Mouse (Mus musculus) lung, embryonic 15.5 days (tissue): ENCODE data around the gene Krtap13-1. TPM values are rescaled to one million over a fixed set of nuclear protein-coding genes. Genes with fewer than 3 reads are reported as not detected.
"Not testable (repeated sequence)": the region's sequence is repeated elsewhere in the genome, so short reads cannot be mapped to it uniquely, and the experiment has no call there.

Experiments
- ATAC-seq: fragments of 200-750 bp; cut with Nextera tagmentation; 2 replicates; pipeline ENCODE4 v1.8.0; 2017; ENCODE audit warnings: moderate number of reproducible peaks, borderline replicate concordance; ENCODE audit not compliant: low FRiP score, low TSS enrichment; ENCODE audit errors: extremely low read depth
- H3K27ac ChIP-seq: fragments of 300-500 bp; sonication (generic); 2 replicates; pipeline ENCODE4 v1.5.1; 2015; ENCODE audit warnings: moderate library complexity, mild to moderate bottlenecking, inconsistent platforms
- H3K27me3 ChIP-seq: fragments of 300-500 bp; sonication (generic); 2 replicates; pipeline ENCODE4 v1.6.1; 2015; ENCODE audit warnings: inconsistent platforms
- H3K36me3 ChIP-seq: fragments of 300-500 bp; sonication (generic); 2 replicates; pipeline ENCODE4 v1.6.1; 2015; ENCODE audit warnings: inconsistent platforms
- H3K4me1 ChIP-seq: fragments of 300-500 bp; sonication (generic); 2 replicates; pipeline ENCODE4 v1.6.1; 2015; ENCODE audit warnings: inconsistent platforms
- H3K4me2 ChIP-seq: fragments of 300-500 bp; sonication (generic); 2 replicates; pipeline ENCODE4 v1.6.1; 2015; ENCODE audit warnings: inconsistent platforms, mild to moderate bottlenecking, moderate library complexity
- H3K4me3 ChIP-seq: fragments of 300-500 bp; sonication (generic); 2 replicates; pipeline ENCODE4 v1.5.1; 2015; ENCODE audit warnings: mild to moderate bottlenecking, inconsistent platforms
- H3K9ac ChIP-seq: fragments of 300-500 bp; sonication (generic); 2 replicates; pipeline ENCODE4 v1.6.1; 2015; ENCODE audit warnings: inconsistent platforms
- H3K9me3 ChIP-seq: fragments of 300-500 bp; sonication (generic); 2 replicates; pipeline ENCODE4 v1.6.1; 2016; ENCODE audit warnings: inconsistent platforms
- WGBS: fragments of 180-500 bp; shearing (Covaris S2); methylation state at CpG from one replicate; pipeline ENCODE4 v1.1.7; 2015; 5-methylcytosine and 5-hydroxymethylcytosine counted together
- polyA plus RNA-seq: library from polyadenylated mRNA; unstranded; fragments of >200 nt; fragmentation: Nextera tagmentation; extraction: Ambion mirVana; gene quantifications from 2 replicates; pipeline ENCODE4 v1.2.1, GENCODE M21; 2015

Krtap13-1 gene
- polyA plus RNA-seq, 1 experiment from 2014 or later: not detected

GRCm38 (mm10) chr16:88747943-88748342, 19.3 kb downstream of the Krtap13-1 start:
- Histone ChIP-seq H3K36me3 (no peaks in the 10 kb centered on the region), H3K4me1 (no peaks in the 10 kb centered on the region), H3K4me3 (no peak overlapping the region), H3K27ac (no peak overlapping the region), H3K9me3 (no peaks in the 10 kb centered on the region), H3K27me3 (no peaks in the 10 kb centered on the region), H3K4me2 (no peak overlapping the region), H3K9ac (no peak overlapping the region)
- ATAC-seq: no peak
- 68% methylated on average over 4 of the region's 4 CpGs for WGBS

GRCm38 (mm10) chr16:88751535-88751934, 22.9 kb downstream of the Krtap13-1 start, which contains the start of gene Krtap13:
TSS of gene Krtap13 (minus strand) at chr16:88751635.
- not testable (repeated sequence) for H3K9me3 ChIP-seq, H3K36me3 ChIP-seq, H3K4me3 ChIP-seq, ATAC-seq, H3K27me3 ChIP-seq, H3K4me2 ChIP-seq, H3K4me1 ChIP-seq, H3K27ac ChIP-seq, H3K9ac ChIP-seq
- WGBS: 86% methylated on average over 3 of the region's 3 CpGs

- H3K9me3 ChIP-seq, H3K9ac ChIP-seq, H3K36me3 ChIP-seq, H3K27me3 ChIP-seq, H3K4me3 ChIP-seq, H3K27ac ChIP-seq, ATAC-seq, H3K4me1 ChIP-seq, H3K4me2 ChIP-seq: not testable (repeated sequence)
- 77% methylated on average over 3 of the region's 3 CpGs for WGBS
Measured at GRCm38 (mm10) chr16:88758547-88758946, 29.9 kb downstream of the Krtap13-1 start, which contains the start of gene 2310034C09Rik. TSS of gene 2310034C09Rik (plus strand) at chr16:88758847.

DNA sequence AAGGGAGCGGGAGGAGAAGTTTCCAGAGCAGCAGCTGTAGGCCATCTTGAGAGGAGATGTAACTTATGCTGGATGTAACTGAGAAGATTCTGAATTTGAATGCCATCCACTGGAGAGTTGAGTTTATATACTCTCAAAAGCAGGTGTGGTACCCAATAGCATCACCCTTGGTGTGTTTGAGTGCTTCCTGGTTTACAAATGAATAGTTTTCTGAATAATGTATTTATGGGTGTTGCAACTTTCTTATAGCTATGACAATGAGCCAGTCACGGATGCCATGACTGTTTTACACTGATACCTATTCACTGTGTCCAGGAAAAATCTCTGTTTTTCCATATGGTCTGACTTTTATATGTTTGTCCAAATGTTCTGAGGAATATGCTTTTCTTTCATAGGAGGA, 45.4 kb downstream of the Krtap13-1 start, which contains the start of gene 2310057N15Rik:
TSS of gene 2310057N15Rik (minus strand) at position 101 of the 400 bp plus-strand sequence.
- Histone ChIP-seq H3K9ac (no peak within 1 kb of the TSS), H3K4me3 (no peak within 1 kb of the TSS), H3K27ac (no peak within 1 kb of the TSS), H3K9me3 (no peaks in the 10 kb centered on the region), H3K4me2 (no peak within 1 kb of the TSS), H3K4me1 (no peaks in the 10 kb centered on the region), H3K27me3 (no peaks in the 10 kb centered on the region), H3K36me3 (no peaks in the 10 kb centered on the region)
- no peak for ATAC-seq
- 87% methylated on average over 2 of the region's 2 CpGs for WGBS

DNA sequence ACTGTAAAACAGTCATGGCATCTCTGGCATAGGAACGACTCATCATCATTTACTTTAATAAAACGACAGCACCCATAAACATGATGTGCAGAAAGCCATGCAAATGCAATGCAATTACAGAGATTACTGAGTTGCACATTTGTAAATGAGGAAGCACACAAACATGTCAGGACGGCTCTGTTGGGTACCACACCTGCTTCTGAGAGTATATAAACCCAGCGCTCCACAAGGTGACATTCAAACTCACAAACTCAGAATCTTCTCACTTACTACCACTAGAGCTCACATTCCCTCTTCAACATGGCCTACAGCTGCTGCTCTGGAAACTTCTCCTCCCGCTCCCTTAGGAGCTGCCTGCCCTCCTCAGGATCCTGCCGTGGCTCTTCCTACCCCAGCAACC, 48.9 kb downstream of the Krtap13-1 start, which contains the start of gene Gm5965:
TSS of gene Gm5965 (plus strand) at position 301 of the 400 bp plus-strand sequence.
- Histone ChIP-seq H3K36me3 (no peaks in the 10 kb centered on the region), H3K4me3 (no peak within 1 kb of the TSS), H3K27me3 (no peaks in the 10 kb centered on the region), H3K9ac (no peak within 1 kb of the TSS), H3K4me1 (no peaks in the 10 kb centered on the region), H3K4me2 (no peak within 1 kb of the TSS), H3K9me3 (no peaks in the 10 kb centered on the region), H3K27ac (no peak within 1 kb of the TSS)
- WGBS: 82% methylated on average over 6 of the region's 6 CpGs
- no peak for ATAC-seq

Other genes starting within 250 kb of the Krtap13-1 start
- gene Cldn17, start 221.9 kb upstream of the Krtap13-1 start, polyA plus RNA-seq: not detected in 2 replicates
- 3.2 and 3.7 TPM in 2 replicates for gene Cldn8, start 165.7 kb upstream of the Krtap13-1 start, polyA plus RNA-seq
- gene Krtap24-1, start 116.6 kb upstream of the Krtap13-1 start, polyA plus RNA-seq: not detected in 2 replicates
- gene 2310079G19Rik, start 101.2 kb upstream of the Krtap13-1 start, polyA plus RNA-seq: not detected in 2 replicates
- not detected in 2 replicates for gene Krtap26-1, start 81.1 kb upstream of the Krtap13-1 start, polyA plus RNA-seq
- gene Krtap27-1, start 57.2 kb upstream of the Krtap13-1 start, polyA plus RNA-seq: not detected in 2 replicates
- gene 2310061N02Rik, start 20.9 kb upstream of the Krtap13-1 start, polyA plus RNA-seq: not detected in 2 replicates
- not detected in 2 replicates for gene Krtap13, start 22.8 kb downstream of the Krtap13-1 start, polyA plus RNA-seq
- gene 2310034C09Rik, start 30.0 kb downstream of the Krtap13-1 start, polyA plus RNA-seq: not detected in 2 replicates
- gene 2310057N15Rik, start 45.3 kb downstream of the Krtap13-1 start, polyA plus RNA-seq: not detected in 2 replicates
- gene Gm5965, start 49.0 kb downstream of the Krtap13-1 start, polyA plus RNA-seq: not detected in 2 replicates
- not detected in 2 replicates for gene Gm20741, start 83.4 kb downstream of the Krtap13-1 start, polyA plus RNA-seq
- gene Krtap15, start 91.4 kb downstream of the Krtap13-1 start, polyA plus RNA-seq: not detected in 2 replicates
- not detected in 2 replicates for gene Krtap14, start 97.3 kb downstream of the Krtap13-1 start, polyA plus RNA-seq
- gene Krtap19-1, start 140.5 kb downstream of the Krtap13-1 start, polyA plus RNA-seq: not detected in 2 replicates
- not detected in 2 replicates for gene Krtap19-2, start 145.4 kb downstream of the Krtap13-1 start, polyA plus RNA-seq
- gene Krtap19-3, start 149.2 kb downstream of the Krtap13-1 start, polyA plus RNA-seq: not detected in 2 replicates
- gene Krtap19-4, start 156.2 kb downstream of the Krtap13-1 start, polyA plus RNA-seq: not detected in 2 replicates
- gene Krtap19-5, start 167.6 kb downstream of the Krtap13-1 start, polyA plus RNA-seq: not detected in 2 replicates
- not detected in 2 replicates for gene Krtap19-9b, start 203.4 kb downstream of the Krtap13-1 start, polyA plus RNA-seq
- not detected in 2 replicates for gene Krtap16-3, start 234.0 kb downstream of the Krtap13-1 start, polyA plus RNA-seq